Mouse (Mus musculus): Measurements from ENCODE around the gene Cmip.

The Cmip gene

GRCm38 (mm10) chr8:117348718-117349394 is 92.0 kb downstream of the Cmip start:
- no peak for DNase-seq (ENCODE audit: low spot score)

DNA sequence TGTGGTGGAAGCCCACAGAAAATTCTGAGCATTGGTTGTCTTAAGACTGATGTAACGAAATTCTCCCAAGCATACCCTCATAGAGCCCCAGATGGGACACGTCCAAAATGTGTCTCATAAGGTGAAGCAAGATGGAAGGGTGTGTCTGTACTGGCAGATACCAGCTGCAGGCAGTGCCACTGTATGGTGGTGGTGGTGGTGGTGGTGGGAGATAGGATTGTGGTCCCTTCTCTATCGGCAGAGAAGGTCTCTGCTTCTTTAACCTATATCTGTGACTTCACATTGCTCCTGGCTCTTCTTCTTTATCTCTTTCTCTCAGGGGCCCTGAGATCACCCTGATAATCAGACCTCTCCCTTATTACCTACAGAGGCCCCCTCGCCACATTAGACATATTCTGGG is 92.7 kb downstream of the Cmip start:
- DNase-seq (ENCODE audit: low spot score) = no peak

DNA sequence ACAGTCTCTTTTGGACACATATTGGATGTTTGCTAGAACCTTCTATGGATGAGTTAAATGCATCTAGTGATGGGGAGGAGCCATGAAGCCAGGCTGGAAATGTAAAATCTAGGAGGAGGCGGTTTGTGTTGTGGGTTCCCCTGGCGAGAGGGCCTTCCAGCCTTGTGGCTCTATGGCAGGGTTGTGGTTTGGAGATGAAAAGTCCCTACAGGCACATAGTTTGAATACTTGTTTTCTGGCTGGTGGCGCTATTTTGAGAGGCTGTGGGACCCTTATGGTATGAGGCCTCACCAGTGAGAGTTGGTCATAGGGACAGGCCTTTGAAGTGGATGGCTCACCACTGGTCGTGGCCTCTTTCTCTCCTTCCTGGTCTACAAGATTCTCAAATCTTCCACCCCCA is 95.2 kb downstream of the Cmip start:
- no peak for DNase-seq (ENCODE audit: low spot score)

- no peak for DNase-seq (ENCODE audit: low spot score)
Observed at GRCm38 (mm10) chr8:117355111-117355831, 98.4 kb downstream of the Cmip start.

DNA sequence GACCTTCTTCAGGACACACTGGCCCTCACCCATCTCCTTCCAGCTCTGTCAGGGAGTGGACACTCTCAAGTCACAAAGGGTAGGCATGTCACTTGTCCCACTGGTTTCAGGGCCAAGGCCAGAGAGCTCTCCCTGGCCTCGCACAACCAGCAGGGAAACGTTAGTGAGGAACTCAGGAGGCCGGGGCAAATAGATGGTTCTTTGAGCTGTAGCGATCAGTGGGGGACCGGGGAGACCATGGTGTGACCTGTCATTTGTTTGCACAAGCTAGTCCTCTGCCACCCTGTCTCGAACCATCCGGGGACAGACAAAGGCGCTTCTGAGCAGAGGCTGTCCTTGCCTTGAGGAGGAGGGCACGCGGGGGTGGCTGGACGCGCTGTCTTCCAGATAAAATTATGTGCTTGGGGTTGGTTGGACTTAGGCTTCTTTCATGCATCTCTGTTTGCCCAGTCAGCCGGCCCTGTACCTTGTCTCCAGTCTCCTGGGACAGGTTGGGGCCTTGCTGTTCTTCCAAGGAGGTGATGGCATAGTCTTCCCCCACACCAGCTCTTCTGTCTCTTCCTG is 99.3 kb downstream of the Cmip start:
- DNase-seq (ENCODE audit: low spot score) = no peak

DNA sequence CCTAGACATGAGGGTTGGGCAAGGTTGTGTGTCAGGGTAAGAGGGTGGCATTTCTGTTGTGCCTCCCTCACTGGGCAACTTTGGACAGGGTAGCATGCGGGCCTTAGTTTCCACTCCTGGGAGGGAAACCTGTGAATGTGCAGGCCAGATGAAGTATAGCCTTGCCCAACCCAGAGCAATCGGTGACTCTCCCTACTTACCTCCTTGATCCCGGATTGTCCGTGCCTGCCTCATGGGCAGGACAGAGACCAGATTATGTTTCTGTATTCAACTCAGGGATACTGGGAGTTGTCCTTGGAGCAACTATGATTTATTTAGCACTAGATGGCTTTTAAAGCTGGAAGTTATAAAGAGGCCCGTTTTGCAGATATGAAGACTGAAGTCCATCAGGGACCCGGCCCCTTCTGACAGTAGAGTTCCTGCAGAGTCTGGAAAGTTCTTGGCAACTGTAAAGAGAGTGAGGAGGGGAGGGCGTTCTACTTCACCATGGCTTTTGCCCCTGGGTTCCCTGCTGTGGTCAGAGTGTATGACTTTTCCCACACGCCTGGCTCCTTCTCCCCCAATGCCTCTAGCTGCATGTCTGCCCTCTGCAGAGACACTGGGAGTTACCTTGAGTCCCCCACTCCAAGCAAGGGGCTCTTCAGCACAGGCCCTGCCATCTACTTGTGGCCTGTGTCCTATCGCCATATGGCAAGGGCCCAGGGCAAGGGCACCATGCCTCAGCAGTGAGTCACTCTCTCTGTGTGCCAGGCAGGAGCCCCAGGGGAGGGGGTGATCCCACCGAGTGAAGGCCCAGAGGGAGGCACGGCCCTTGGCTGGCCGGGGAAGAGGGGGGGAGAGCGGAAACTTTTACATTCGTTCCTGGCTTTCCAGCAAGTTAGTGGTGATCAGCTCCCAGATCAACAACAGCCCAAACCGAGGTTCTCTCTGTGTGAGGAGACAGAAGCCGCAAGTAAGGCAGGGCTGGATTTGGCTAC is 100.9 kb downstream of the Cmip start:
- DNase-seq (ENCODE audit: low spot score) = no peak

GRCm38 (mm10) chr8:117360172-117360930 is 103.5 kb downstream of the Cmip start:
- DNase-seq (ENCODE audit: low spot score) = no peak

DNA sequence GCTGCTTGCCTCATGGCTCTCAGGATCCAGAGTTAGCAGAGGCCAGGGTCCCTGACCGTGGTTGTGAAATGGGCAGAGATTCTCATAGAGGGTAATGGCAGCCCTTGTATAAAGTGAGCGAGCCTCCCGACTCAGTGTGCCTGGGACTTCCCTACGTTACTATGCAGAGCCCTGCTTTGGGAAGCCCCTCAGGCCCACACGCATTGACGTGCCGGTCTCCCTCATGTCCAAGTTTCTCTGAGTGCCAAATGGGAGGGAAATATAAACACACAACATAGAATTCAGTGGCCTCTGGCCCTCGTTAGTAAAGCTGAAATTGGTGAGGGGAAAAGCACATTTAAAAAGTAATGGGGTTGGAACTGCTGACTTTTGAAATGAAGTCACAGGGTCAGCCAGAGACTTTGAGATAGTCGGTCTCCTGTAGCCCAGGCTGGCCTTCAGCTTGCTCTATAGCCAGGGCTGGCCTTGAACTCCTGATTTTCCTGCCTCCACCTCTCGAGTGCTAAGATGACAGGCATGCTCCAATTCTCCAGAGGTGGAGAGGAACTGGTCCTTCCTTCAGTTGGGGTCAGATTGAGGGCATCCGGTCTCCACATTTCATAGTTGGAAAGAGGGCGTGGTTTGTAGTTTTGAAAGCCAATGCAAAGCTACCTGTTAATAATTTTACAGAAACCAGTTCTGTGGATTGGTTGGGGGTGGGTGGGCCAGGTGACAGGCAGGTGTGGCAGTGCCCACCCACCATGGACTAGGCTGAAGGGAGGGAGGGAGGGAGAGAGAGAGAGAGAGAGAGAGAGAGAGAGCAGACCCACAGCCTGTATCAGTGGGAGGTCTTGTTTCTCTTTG is 105.0 kb downstream of the Cmip start:
- no peak for DNase-seq (ENCODE audit: low spot score)

DNA sequence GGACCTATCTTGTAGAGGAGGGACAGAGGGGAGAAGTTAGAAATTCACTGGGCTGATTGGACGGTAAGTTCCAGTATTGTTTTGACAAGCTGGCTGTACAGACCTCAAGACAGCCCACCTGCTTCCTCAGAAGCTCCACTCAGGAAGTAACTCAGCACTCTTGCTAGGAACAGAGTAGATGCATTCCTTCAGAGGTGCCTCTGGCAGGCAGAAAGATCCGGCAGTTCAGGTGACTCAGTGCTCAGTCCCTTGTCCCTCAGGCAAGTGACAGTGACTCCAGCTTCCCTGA is 105.5 kb downstream of the Cmip start:
- DNase-seq (ENCODE audit: low spot score) = no peak

DNA sequence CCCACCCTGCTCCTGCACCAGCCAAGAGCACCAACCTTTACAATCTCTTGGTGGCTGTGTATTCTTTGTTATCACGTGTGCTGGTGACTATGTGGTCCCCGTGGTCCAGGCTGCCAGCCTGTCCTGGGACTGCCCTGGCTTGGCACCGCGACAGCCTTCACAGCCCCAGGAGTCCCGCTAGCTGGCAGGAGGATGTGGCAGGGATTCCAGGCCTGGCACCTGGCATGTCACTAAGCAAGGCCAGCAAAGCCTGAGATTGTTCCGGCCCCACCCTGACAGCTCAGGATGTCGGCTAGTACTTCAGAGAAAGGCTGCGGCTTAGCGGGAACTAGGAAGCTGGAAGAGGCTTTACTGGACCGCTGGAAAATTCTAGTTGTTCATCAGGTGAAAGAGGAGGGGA is 106.4 kb downstream of the Cmip start:
- DNase-seq (ENCODE audit: low spot score) = no peak

GRCm38 (mm10) chr8:117364374-117365160 is 107.7 kb downstream of the Cmip start:
- no peak for DNase-seq (ENCODE audit: low spot score)

DNA sequence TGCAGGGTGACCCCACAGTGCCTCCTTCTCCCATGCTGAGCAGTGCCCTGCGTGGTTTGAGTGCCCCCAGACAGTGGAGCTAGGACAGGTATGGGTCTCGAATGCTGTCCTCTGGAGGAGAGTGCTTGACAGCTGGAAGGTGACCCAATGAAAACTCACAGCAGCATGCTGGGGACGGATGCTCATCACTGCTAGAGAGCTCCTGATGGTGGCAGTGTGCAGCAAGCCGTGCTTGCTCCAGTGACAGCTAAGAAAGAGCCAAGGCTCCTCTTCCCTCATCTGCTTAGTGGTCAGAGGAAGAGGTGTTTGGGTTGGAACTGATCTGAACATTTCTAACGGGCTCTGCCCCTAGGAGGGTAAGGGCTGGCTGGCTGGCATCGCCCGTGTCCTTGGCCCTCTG is 109.6 kb downstream of the Cmip start:
- no peak for DNase-seq (ENCODE audit: low spot score)

GRCm38 (mm10) chr8:117367441-117367840 is 110.6 kb downstream of the Cmip start:
- no peak for DNase-seq (ENCODE audit: low spot score)

DNA sequence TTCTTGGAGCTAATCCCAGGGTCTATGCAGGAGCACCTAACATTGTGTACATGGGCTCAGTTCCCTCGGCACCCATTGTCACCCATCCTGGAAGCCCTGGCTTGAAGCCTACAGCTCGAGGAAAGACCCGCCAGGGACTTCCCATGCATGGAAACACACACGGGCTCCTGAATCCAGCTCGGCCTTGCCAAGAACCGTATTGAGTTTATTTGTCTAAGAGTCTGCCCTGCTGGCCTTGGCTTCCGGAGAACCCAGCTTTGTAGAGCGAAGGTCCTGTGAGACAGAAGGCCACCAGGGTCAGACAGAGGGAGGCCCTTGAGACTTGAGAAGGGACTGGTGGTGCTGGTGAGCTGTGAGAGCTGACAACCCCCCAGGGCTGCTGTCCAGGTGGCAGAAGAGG is 111.9 kb downstream of the Cmip start:
- DNase-seq (ENCODE audit: low spot score) = no peak

DNA sequence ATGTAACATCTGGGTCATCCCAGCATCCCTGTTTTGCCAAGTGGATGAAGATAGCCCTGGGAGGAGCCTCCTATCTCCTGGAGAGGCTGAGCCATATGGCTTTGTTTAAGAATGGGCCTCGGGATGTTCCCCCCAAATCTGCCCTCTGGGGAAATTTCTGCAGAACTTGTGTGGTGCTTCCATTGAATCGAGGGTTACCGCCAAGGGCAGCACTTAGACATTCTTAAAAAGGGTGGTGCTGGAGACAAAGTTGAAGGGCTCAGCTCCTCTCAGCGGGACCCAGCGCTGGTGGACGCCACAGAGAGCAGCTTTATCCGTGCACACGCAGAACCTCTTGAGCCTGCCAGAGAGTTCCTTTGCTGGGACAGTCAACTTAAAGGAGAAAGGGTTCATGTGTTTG is 113.1 kb downstream of the Cmip start:
- no peak for DNase-seq (ENCODE audit: low spot score)

- DNase-seq (ENCODE audit: low spot score) = no peak
Observed at GRCm38 (mm10) chr8:117371189-117371588, 114.3 kb downstream of the Cmip start.

DNA sequence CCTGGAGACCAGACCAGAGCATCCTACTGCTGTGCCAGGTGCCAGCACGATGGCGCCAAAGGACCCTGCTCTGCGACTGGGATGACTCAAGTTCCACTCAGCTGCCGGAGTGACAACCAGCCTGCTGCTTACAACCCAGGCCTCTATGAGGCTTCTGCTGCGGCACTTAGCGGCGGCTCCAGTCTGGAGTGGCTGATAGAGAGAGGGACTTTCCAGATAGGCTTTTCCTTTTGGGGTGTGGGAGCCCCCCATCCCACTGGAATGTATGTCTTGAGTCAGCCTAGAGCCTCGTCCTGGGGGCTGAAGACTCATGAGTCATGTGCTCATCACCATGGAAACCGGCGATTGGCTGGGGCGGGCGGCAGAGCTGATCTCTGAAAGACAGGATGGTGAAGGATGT is 115.2 kb downstream of the Cmip start:
- no peak for DNase-seq (ENCODE audit: low spot score)

- DNase-seq (ENCODE audit: low spot score) = no peak
Observed at GRCm38 (mm10) chr8:117373001-117373428, 116.2 kb downstream of the Cmip start.

- DNase-seq (ENCODE audit: low spot score) = no peak
Observed at GRCm38 (mm10) chr8:117374087-117374486, 117.2 kb downstream of the Cmip start.

- DNase-seq (ENCODE audit: low spot score) = no peak
Observed at GRCm38 (mm10) chr8:117376997-117377396, 120.1 kb downstream of the Cmip start.

All from spleen, adult 12 weeks (tissue).